Mouse (Mus musculus) cerebellum, adult 2 months (tissue): Measurements from ENCODE around the gene Ralgapa1.

Experiments
- CTCF ChIP-seq: fragments of 200-500 bp; IDR thresholded peaks from 2 replicates; pipeline ENCODE4 v1.5.1; 2011; ENCODE audit warnings: low read depth, mild to moderate bottlenecking, control low read depth, low read length, moderate library complexity, borderline replicate concordance; ENCODE audit not compliant: insufficient read depth
- POLR2A ChIP-seq: fragments of 200-500 bp; IDR thresholded peaks from 2 replicates; pipeline ENCODE4 v1.6.1; 2011; ENCODE audit warnings: low read length, control low read depth, borderline replicate concordance; ENCODE audit not compliant: insufficient read depth

- TF ChIP-seq CTCF (no peak), POLR2A (no peak)
Measured at GRCm38 (mm10) chr12:55610812-55611211, 210.2 kb downstream of the Ralgapa1 start.
